Mouse (Mus musculus) telencephalon, adult 2 months (tissue): ENCODE measurements at regions not wholly inside any gene's neighbourhood (a gene's known extent, or its start where the extent isn't known, plus 50 kb on each side); places are given as distances from the start of the nearest gene placed in this dataset.
"Not testable (repeated sequence)": the region's sequence is repeated elsewhere in the genome, so short reads cannot be mapped to it uniquely, and the experiment has no call there.

ENCODE experiments used
- DNase-seq: peaks from one replicate; pipeline ENCODE4 v3.0.0-alpha.2; 2011; ENCODE audit warnings: low read depth, low spot score

GRCm38 (mm10) chr15:90397691-90398377, 173.7 kb downstream of the Alg10b start:
- no peak for DNase-seq

DNA sequence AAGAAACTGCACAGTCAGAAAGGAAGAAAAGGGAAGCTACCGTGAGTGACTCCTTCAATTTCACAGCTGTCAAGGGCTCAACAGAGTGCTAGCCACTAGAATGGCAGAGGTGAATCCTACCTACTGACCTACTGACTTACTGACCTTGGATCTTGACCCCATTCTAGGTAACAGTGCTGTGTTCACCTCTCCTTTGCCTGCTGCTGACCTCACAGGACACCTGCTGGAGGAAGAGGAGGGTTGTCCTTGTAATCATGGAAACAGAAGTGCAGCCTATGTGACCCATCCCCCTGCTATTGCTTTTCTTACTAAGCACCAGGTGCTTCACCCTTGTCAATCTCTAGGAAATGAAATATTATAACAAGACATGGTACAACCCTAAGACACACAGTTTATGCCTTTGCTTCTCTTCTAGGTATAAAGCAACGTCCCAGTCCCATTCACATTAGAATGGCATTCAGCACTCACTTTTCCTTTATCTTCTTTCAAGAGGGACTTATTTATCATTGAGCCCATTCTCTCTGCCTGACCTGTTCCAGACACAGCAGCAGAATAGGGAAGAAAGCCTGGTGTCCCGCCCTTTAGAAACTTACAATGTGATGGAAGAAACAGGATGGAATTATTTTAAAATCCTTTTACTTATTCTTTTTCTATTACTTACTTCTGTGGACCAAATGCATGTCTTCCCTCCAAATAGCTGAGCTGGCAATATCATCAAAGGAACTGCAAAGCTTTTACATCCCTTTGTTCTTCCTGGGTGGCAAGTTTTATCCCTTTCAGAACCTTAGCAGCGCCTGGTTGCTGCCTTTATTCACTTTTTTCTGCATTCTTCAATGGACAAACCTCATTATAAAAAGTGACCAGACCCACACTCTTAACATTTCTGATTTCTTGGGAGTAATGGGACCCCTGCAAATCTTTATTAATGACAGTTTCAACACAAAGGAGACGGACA, 176.5 kb downstream of the Alg10b start:
- no peak for DNase-seq

GRCm38 (mm10) chr15:90420776-90421175, 196.7 kb downstream of the Alg10b start:
- no peak for DNase-seq

GRCm38 (mm10) chr15:90422122-90422614, 198.1 kb downstream of the Alg10b start:
- no peak for DNase-seq

- DNase-seq: not testable (repeated sequence)
Observed at GRCm38 (mm10) chr15:90431048-90431447, 206.9 kb downstream of the Alg10b start.

- no peak for DNase-seq
Observed at GRCm38 (mm10) chr15:90432154-90432553, 208.0 kb downstream of the Alg10b start.

GRCm38 (mm10) chr15:90435286-90435685, 211.2 kb downstream of the Alg10b start:
- no peak for DNase-seq
